ENCODE assay signal across 8 mouse cellular contexts in the genomic region with DNA sequence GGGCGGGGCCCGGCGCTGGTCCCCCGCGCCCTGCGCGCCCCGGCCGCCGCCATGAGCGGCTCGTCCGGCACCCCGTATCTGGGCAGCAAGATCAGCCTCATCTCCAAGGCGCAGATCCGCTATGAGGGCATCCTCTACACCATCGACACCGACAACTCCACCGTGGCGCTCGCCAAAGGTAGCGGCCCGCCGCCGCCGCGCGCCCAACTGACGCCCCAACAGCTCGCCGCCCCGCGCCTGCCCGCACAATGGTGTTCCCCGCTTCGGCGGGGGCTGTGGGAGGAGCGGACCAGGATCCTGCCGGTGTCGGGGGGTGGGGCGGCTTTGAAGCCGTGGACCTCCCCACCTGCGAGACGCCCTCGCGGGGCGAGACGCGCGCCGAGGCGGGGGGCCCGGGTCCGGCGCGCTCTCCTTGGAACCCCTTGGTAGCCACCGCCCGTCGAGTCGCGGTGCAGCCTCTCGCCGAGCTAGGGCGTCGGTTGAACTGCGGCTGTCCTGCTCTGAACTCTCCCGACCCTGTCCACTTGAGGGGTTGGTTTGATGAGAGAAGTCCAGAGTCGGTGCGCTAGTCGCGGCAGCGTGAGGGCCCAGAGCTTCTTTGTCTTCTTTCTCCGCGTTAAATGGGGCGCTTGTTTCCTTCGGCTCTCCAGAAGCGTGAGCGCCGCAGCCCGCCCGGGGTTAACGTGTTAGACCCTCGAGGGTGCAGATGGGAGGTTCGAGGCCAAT. TPM values are rescaled to one million over a fixed set of nuclear protein-coding genes. Genes with fewer than 3 reads are reported as not detected.
A peak's percentile ranks its signal among the peaks of the same experiment; 100 is the strongest.
DNase-seq lines count a peak whose midpoint lies in the region; ATAC-seq and TF ChIP-seq lines count a peak whose summit lies in the region.

No protein-coding gene starts in this region.

- WGBS in forebrain, embryonic 12.5 days: under 1% methylated on average over 84 of the region's 84 CpGs
- WGBS in liver, embryonic 16.5 days (ENCODE audit: insufficient replicate concordance): under 1% methylated on average over 72 of the region's 84 CpGs
- under 1% methylated on average over 84 of the region's 84 CpGs for WGBS in olfactory bulb, adult 2 months

- ATAC-seq in forebrain, embryonic 12.5 days (ENCODE audit: low FRiP score): no peak; the same call in 1 of the 2 replicates
- no peak; the same call in none of the 2 replicates for ATAC-seq in liver, embryonic 16.5 days (ENCODE audit: low read depth)

- TF ChIP-seq POLR2A in olfactory bulb, adult 2 months (IDR thresholded peaks at IDR 0.05; ENCODE audit: insufficient read depth, low read depth, low read length): no peak

- peak; percentile 30 for DNase-seq in ovary, adult 18-20 months (ENCODE audit: low spot score)
- no peak for DNase-seq in ovary, postnatal 10 days (ENCODE audit: low spot score)
- peak; percentile 55 to 70 for DNase-seq in adrenal gland, postnatal 36 days
- DNase-seq in induced T-regulatory cell, adult 2 months (ENCODE audit: low read depth): peak; percentile 65
- DNase-seq in urinary bladder, postnatal 14 days (ENCODE audit: low spot score): no peak

- H3K4me2 ChIP-seq in forebrain, embryonic 12.5 days: peak overlapping the region; percentile 91
- H3K4me2 ChIP-seq in liver, embryonic 16.5 days (ENCODE audit: low read depth, low read length): peak overlapping the region; percentile 100

- H3K36me3 ChIP-seq in forebrain, embryonic 12.5 days (replicated peaks): peaks cover 26% of the 10 kb centered on the region
- H3K36me3 ChIP-seq in liver, embryonic 16.5 days (ENCODE audit: control insufficient read depth, insufficient read depth): peaks cover 4% of the 10 kb centered on the region

- H3K4me3 ChIP-seq in forebrain, embryonic 12.5 days (replicated peaks): peak overlapping the region; percentile 97
- H3K4me3 ChIP-seq in liver, embryonic 16.5 days (ENCODE audit: low read depth, low read length): peak overlapping the region; percentile 95
- H3K4me3 ChIP-seq in olfactory bulb, adult 2 months (ENCODE audit: insufficient read depth, low read depth, low read length): peak overlapping the region; percentile 71

- H3K9me3 ChIP-seq in forebrain, embryonic 12.5 days: no peaks in the 10 kb centered on the region
- no peaks in the 10 kb centered on the region for H3K9me3 ChIP-seq in liver, embryonic 16.5 days (replicated peaks; ENCODE audit: control insufficient read depth, low read length)

- TF ChIP-seq CTCF in olfactory bulb, adult 2 months (IDR thresholded peaks at IDR 0.05; ENCODE audit: insufficient read depth, low read depth, low read length): no peak

- peaks cover 35% of the 10 kb centered on the region for H3K27me3 ChIP-seq in forebrain, embryonic 12.5 days
- H3K27me3 ChIP-seq in liver, embryonic 16.5 days (ENCODE audit: control insufficient read depth, insufficient read depth, low read depth, low read length): peaks cover 7% of the 10 kb centered on the region

- H3K27ac ChIP-seq in forebrain, embryonic 12.5 days: peak overlapping the region; percentile 96
- H3K27ac ChIP-seq in liver, embryonic 16.5 days (ENCODE audit: low read length): peak overlapping the region; percentile 95
- peak overlapping the region; percentile 71 for H3K27ac ChIP-seq in olfactory bulb, adult 2 months (ENCODE audit: insufficient read depth, low read depth, low read length)

- H3K4me1 ChIP-seq in forebrain, embryonic 12.5 days: peaks cover 36% of the 10 kb centered on the region
- peaks cover 25% of the 10 kb centered on the region for H3K4me1 ChIP-seq in liver, embryonic 16.5 days (ENCODE audit: control insufficient read depth, low read depth, low read length)
- peaks cover 22% of the 10 kb centered on the region for H3K4me1 ChIP-seq in olfactory bulb, adult 2 months (ENCODE audit: control insufficient read depth, insufficient read depth, low read length)

- H3K9ac ChIP-seq in forebrain, embryonic 12.5 days: peak overlapping the region; percentile 98
- peak overlapping the region; percentile 87 for H3K9ac ChIP-seq in liver, embryonic 16.5 days (ENCODE audit: low read depth, low read length)

RNA-seq across cellular contexts. Expression of a gene that starts 0.5 kb away (rescaled TPM):
- 10 to 100 TPM; 43.0 to 44.9 TPM for total RNA-seq in adrenal gland, postnatal 36 days (2021)
- 15.4 and 15.7 TPM in 2 replicates for polyA plus RNA-seq in forebrain, embryonic 12.5 days (2016; fragmentation: Nextera tagmentation; extraction: Ambion mirVana)
- 0.86 and 0.91 TPM in 2 replicates for polyA plus RNA-seq in liver, embryonic 16.5 days (2015; fragmentation: Nextera tagmentation; extraction: Ambion mirVana)
- polyA plus RNA-seq in olfactory bulb, adult 2 months (2012; ENCODE audit: insufficient read depth, insufficient read length, low replicate concordance, missing spikeins): 121 and 180 TPM in 2 replicates

RNA-seq across cellular contexts. Expression of a gene that starts 16.9 kb away (rescaled TPM):
- total RNA-seq in adrenal gland, postnatal 36 days (2021): 100 to 1,000 TPM; 246 to 260 TPM
- 666 and 694 TPM in 2 replicates for polyA plus RNA-seq in forebrain, embryonic 12.5 days (2016; fragmentation: Nextera tagmentation; extraction: Ambion mirVana)
- 214 and 234 TPM in 2 replicates for polyA plus RNA-seq in liver, embryonic 16.5 days (2015; fragmentation: Nextera tagmentation; extraction: Ambion mirVana)
- polyA plus RNA-seq in olfactory bulb, adult 2 months (2012; ENCODE audit: insufficient read depth, insufficient read length, low replicate concordance, missing spikeins): not detected in 2 replicates

RNA-seq across cellular contexts. Expression of a gene that starts 17.0 kb away (rescaled TPM):
- 10 to 100 TPM; 10.1 to 10.3 TPM for total RNA-seq in adrenal gland, postnatal 36 days (2021)
- 25.0 and 29.4 TPM in 2 replicates for polyA plus RNA-seq in forebrain, embryonic 12.5 days (2016; fragmentation: Nextera tagmentation; extraction: Ambion mirVana)
- 1.0 and 1.1 TPM in 2 replicates for polyA plus RNA-seq in liver, embryonic 16.5 days (2015; fragmentation: Nextera tagmentation; extraction: Ambion mirVana)
- polyA plus RNA-seq in olfactory bulb, adult 2 months (2012; ENCODE audit: insufficient read depth, insufficient read length, low replicate concordance, missing spikeins): not detected in 2 replicates

RNA-seq across cellular contexts. Expression of a gene that starts 45.1 kb away (rescaled TPM):
- 10 to 100 TPM; 15.9 to 17.4 TPM for total RNA-seq in adrenal gland, postnatal 36 days (2021)
- 31.5 and 31.6 TPM in 2 replicates for polyA plus RNA-seq in forebrain, embryonic 12.5 days (2016; fragmentation: Nextera tagmentation; extraction: Ambion mirVana)
- 9.7 and 11.1 TPM in 2 replicates for polyA plus RNA-seq in liver, embryonic 16.5 days (2015; fragmentation: Nextera tagmentation; extraction: Ambion mirVana)
- not detected in 2 replicates for polyA plus RNA-seq in olfactory bulb, adult 2 months (2012; ENCODE audit: insufficient read depth, insufficient read length, low replicate concordance, missing spikeins)

RNA-seq across cellular contexts. Expression of a gene that starts 48.9 kb away (rescaled TPM):
- total RNA-seq in adrenal gland, postnatal 36 days (2021): 10 to 100 TPM; 17.8 to 23.7 TPM
- polyA plus RNA-seq in forebrain, embryonic 12.5 days (2016; fragmentation: Nextera tagmentation; extraction: Ambion mirVana): 5.2 and 5.8 TPM in 2 replicates
- polyA plus RNA-seq in liver, embryonic 16.5 days (2015; fragmentation: Nextera tagmentation; extraction: Ambion mirVana): 1.6 and 1.7 TPM in 2 replicates
- polyA plus RNA-seq in olfactory bulb, adult 2 months (2012; ENCODE audit: insufficient read depth, insufficient read length, low replicate concordance, missing spikeins): not detected in 2 replicates

Comparison
In these comparisons a context has a peak if more than half of its experiments do, and no peak if none do; other contexts are left out.
1. DNase-seq: peak in ovary, adult 18-20 months (single experiment), adrenal gland, postnatal 36 days (2 of 2) and induced T-regulatory cell, adult 2 months (single experiment); none in ovary, postnatal 10 days (single experiment) and urinary bladder, postnatal 14 days (single experiment).
2. RNA of a gene that starts 17.0 kb away (polyA plus RNA-seq): 25.0 to 29.4 TPM in forebrain, embryonic 12.5 days; 1.0 to 1.1 TPM in liver, embryonic 16.5 days and not detected in olfactory bulb, adult 2 months; every median in the first group is over 10 times any median in the second.
3. Peak in every context shown above with its lines, with median percentiles within 50 percentile points of each other: H3K27ac ChIP-seq and H3K4me3 ChIP-seq.